Mouse (Mus musculus): ENCODE data around the gene Lrtm1.

The Lrtm1 gene

GRCm38 (mm10) chr14:29017883-29018282, at the start of gene Lrtm1:
Gene Lrtm1, plus strand, starts transcription at chr14:29018208.
- DNase-seq (ENCODE audit: low read depth, low spot score), result no peak

DNA sequence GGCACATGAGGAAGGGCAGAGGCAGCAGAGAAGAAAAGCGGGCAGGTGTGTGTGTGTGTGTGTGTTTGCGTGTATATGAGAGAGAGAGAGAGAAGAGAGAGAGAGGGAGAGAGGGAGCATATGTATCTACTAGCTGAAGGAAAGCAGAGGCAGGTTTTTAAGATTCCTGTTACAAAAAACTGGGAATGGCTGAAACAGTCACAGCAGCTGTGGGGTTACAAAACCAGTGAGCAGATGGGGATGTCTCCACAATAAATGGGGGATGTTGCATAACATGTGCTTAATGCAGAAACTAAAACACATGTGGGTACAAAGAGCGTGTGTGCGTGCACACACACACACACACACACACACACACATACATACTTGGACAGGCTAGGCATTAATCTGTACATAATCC, 48.8 kb upstream of the Lrtm1 start:
- no peak for DNase-seq (ENCODE audit: low read depth, low spot score)

DNA sequence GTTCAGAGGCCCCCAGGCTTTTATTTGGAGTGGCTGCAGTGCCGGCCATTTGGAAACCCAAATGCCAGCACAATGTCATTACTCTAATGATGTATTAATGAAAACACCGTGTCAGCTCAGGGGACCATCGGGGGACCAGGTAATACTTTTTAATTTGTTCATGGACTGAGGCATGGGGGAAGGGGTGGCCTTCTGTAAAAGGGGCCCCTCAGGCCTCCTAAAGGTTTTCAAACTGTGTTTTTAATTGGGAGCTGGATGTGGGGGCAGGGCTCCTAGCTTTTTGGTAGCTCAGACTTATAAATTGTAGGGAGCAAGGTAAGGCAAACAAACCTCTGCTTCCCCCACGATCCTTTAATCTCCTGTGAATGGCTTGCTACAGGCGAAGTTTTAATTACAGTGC, 45.4 kb upstream of the Lrtm1 start:
- no peak for DNase-seq (ENCODE audit: low read depth, low spot score)

GRCm38 (mm10) chr14:28979230-28979629, 38.8 kb upstream of the Lrtm1 start:
- no peak for DNase-seq (ENCODE audit: low read depth, low spot score)

GRCm38 (mm10) chr14:28980482-28980881, 37.5 kb upstream of the Lrtm1 start:
- DNase-seq (ENCODE audit: low read depth, low spot score), result no peak

DNA sequence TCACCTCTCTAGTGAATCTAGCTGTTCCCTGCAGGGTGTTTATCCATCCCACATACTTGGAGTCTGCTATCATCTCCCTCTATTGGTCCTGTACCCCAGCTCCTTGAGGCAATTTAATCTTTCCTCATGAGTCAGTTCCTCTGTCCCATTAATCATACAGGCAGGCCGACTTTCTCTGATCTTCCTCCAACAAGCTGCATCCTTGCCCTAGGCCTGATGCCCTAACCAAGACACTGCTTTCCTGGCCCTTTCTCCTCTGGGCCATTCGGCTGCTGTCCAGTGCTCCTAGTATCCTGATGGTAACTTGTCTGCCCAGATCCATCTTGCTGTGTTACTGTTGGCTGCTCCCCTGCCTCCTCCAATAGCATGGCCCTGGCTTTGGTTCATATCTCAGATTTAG, 33.7 kb upstream of the Lrtm1 start:
- no peak for DNase-seq (ENCODE audit: low read depth, low spot score)

- no peak for DNase-seq (ENCODE audit: low read depth, low spot score)
Observed at GRCm38 (mm10) chr14:28988211-28988900, 29.7 kb upstream of the Lrtm1 start.

DNA sequence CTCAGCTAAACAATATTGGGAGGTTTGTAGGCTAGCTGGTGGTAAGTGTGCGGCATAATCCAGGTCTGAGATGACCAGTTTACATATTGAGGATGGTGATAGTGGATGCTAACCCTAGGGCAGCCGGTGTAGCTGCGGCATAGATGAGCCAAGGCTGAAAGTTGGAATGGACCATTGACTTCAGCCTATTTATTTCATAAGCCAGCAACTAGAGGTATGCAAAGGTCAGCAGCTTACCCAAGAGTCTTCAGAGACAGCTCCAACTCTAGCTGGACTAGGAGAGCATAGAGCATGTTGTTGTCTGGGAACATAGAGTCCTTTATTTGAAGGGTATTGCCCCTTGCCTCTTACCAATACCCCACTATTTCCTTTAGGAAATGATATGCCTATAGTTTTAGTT, 21.4 kb upstream of the Lrtm1 start:
- DNase-seq (ENCODE audit: low read depth, low spot score), result no peak

DNA sequence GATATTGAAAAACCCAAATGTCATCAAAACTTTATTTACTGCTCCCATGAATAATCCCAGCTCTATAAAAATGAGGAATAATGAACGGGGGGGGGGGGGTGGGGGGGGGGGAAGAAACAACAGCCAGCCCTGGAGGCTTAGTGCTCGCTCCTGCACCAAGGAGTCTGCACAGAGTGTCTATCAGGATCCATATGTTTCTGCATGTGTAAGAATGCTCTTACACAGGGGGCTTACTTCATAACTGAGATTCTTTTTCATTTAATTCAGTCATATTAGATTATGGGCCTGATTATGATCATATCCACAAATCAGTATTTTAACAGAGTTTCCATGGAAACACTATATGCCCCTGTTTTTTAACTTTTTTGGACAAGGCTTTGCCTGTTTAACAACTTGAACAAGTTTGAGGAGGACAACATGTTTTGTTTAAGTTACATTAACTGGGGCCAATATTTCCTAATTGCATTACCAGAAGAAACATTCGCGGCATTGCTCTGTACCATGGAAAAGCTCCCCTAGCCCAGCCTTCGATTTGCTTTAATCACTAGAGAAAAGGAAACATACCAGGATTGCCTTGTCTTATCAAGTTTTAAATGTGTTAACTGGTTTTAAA, 12.7 kb upstream of the Lrtm1 start:
- DNase-seq (ENCODE audit: low read depth, low spot score), result no peak

GRCm38 (mm10) chr14:29009644-29010043, 8.4 kb upstream of the Lrtm1 start:
- DNase-seq (ENCODE audit: low read depth, low spot score), result no peak

GRCm38 (mm10) chr14:29013161-29013560, 4.8 kb upstream of the Lrtm1 start:
- no peak for DNase-seq (ENCODE audit: low read depth, low spot score)

- DNase-seq (ENCODE audit: low read depth, low spot score), result no peak
Observed at GRCm38 (mm10) chr14:29014680-29015079, 3.3 kb upstream of the Lrtm1 start.

DNA sequence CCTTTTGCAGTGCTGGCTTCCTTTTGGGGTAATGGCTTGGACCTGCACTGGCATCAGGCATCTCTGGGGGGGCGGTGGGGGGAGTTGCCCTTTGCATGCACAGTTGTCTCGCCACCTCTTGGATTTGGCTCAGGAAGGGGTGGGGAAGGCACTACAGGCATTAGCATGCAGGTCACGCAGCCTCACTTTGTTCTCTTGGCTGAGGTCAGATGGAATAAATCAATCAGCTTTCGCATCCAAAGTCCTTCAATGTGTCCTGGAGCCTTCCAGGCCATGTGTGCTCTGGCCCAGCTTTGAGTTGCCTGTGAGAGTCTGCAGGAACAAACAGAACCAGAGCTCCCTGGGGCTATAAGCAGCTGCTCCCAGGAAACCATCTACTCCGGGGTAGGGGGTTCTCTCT, 2.1 kb upstream of the Lrtm1 start:
- DNase-seq (ENCODE audit: low read depth, low spot score), result no peak

DNA sequence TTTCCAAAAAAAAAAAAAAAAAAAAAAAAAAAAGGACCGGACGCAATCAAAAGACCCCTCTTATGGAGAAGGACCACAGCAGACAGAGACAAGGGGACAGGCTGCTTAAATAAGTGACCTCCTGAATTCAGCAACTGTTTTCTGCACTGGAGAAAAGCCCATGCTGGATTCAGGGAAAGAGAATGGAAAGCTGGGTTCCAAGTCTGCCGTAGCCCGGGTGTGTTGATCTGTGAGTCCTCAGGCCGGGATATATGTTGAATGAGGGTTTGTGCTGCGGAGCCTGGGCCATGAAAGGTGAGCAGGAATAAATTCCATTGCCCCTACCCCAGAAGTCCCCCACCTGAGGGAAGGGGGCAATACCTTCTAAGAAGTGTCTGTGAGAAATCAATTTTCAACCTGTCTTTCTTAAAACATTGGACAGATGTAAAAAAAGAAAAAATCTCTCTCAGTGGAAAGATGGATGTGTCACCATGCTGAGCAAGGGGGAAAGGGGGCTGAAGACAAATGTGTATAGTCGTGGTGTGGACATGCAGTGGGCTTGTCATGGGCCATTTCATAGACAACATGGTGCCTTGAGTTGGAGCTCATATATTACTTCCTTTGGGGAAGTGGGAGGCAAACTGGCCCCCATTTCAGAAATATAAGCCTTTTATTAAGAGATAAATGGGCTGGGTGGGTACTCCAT, 450 bp downstream of the Lrtm1 start:
- DNase-seq (ENCODE audit: low read depth, low spot score), result no peak

- DNase-seq (ENCODE audit: low read depth, low spot score), result no peak
Observed at GRCm38 (mm10) chr14:29021295-29021694, 3.3 kb downstream of the Lrtm1 start.

DNA sequence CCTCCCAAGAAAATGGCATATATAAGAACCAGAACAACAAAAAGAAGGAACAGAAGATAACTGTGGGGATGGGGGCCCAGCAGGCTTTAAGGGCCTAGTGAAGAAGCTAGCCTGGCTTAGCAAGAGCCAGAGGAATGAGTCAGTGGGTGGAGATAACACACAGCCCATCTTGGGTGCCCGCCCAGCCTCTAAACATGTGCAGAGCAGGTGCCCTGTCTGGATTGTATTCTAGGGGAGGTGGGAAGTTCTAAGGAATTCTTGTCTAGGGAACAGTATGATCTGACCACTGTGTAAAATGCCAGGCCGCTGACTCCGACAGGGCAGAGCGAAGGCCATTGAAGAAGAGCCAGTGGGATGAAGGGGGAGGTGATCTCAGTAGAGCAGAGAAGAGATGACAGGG, 5.2 kb downstream of the Lrtm1 start:
- DNase-seq (ENCODE audit: low read depth, low spot score), result no peak

DNA sequence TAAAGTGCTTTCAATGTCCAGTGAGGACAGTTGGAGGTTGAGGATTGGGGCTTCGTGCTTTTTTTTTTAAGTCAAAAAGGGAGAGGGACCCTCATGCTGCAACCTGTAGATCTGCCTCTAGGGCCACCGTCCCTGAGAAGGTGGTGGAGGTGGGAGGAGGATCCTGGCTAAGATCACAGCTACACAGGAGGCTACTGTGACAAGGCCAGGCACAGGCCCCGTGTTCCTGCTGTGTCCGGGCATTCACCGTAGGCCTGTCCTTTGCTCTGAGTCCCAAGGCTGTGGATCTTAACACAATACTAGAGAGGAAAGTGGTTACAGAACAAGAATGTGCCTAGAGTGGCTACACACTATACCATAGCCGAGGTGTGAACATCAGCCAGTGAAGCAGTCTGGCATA, 7.3 kb downstream of the Lrtm1 start:
- DNase-seq (ENCODE audit: low read depth, low spot score), result no peak

GRCm38 (mm10) chr14:29027276-29027675, 9.3 kb downstream of the Lrtm1 start:
- no peak for DNase-seq (ENCODE audit: low read depth, low spot score)

GRCm38 (mm10) chr14:29028391-29029106, 10.5 kb downstream of the Lrtm1 start:
- no peak for DNase-seq (ENCODE audit: low read depth, low spot score)

DNA sequence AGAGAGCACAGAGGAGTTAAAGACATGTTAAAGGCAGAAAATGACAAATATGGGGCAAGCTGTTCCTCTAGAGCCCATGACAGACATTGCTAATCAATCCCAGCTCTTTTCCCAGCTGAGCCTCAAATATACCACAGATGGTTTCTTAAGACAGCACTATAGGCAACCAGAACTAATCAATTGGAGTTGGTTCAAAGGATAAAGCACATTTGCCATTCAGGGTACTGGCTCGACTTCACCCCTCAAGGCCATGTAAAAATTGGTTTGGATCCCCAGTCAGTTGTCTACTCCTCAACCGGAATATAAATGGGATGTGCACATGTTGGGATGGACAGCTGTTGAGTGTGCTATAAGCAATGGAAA, 11.1 kb downstream of the Lrtm1 start:
- no peak for DNase-seq (ENCODE audit: low read depth, low spot score)

DNA sequence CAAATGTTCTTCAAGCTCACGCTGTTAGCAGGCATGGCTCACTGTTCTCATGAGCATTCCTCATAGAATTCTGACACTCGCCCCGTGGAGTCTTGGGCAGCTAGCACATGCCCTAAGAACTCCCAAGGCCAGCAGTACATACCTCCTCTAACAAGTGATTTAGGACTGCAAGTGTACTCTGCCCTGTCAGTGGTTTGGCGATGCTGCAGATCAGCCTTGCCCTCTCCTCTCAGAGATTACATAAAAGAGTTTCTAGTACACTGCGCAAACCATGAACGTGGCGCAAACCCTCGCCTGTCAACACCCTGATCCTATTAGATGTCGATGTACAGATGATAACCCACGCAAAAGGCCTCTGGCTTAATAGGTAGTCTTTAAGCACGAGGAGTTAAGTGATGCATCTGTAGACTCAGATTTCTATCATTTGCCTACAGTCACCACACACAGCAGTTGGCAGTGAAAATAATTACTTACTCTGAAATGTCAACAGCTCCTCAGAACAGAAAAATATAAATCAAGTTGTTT, 11.9 kb downstream of the Lrtm1 start:
- DNase-seq (ENCODE audit: low read depth, low spot score), result no peak

- DNase-seq (ENCODE audit: low read depth, low spot score), result no peak
Observed at GRCm38 (mm10) chr14:29030519-29030918, 12.5 kb downstream of the Lrtm1 start.

Measured in WW6 (cell line).